ENCODE assay signal across 8 mouse cellular contexts in genomic region chr10:120882347-120883068, GRCm38 (mm10). TPM values are rescaled to one million over a fixed set of nuclear protein-coding genes. Genes with fewer than 3 reads are reported as not detected.
DNase-seq lines count a peak whose midpoint lies in the region; ATAC-seq and TF ChIP-seq lines count a peak whose summit lies in the region.

No protein-coding gene starts in this region.

- H3K4me2 ChIP-seq in hindbrain, postnatal 0 days (ENCODE audit: low read depth, low read length), result peak overlapping the region; percentile 84
- H3K4me2 ChIP-seq in liver, embryonic 13.5 days, result peak overlapping the region; percentile 48

- TF ChIP-seq POLR2A in MEL (IDR thresholded peaks at IDR 0.05; ENCODE audit: control insufficient read depth in 1 of 2, insufficient read depth in 1 of 2, low read depth in 1 of 2, low read length in 2 of 2, poor library complexity in 1 of 2), result no peak

- peak overlapping the region; percentile 23; the same call in 1 of the 2 replicates for H3K9ac ChIP-seq in MEL (ENCODE audit: control insufficient read depth, low read depth, low read length, poor library complexity, severe bottlenecking)
- H3K9ac ChIP-seq in hindbrain, postnatal 0 days (replicated peaks; ENCODE audit: low read length), result peak overlapping the region; percentile 41; the same call in 1 of the 2 replicates
- H3K9ac ChIP-seq in liver, embryonic 13.5 days, result no peak overlapping the region

- H3K27me3 ChIP-seq in MEL (ENCODE audit: control insufficient read depth in 1 of 2, insufficient read depth in 2 of 2, low read length in 2 of 2), result no peaks in the 10 kb centered on the region
- no peaks in the 10 kb centered on the region for H3K27me3 ChIP-seq in forebrain, embryonic 10.5 days (ENCODE audit: poor library complexity, severe bottlenecking)
- H3K27me3 ChIP-seq in hindbrain, postnatal 0 days (ENCODE audit: insufficient read depth, low read length), result no peaks in the 10 kb centered on the region
- peaks cover 8% of the 10 kb centered on the region; the same call in 1 of the 2 replicates for H3K27me3 ChIP-seq in liver, embryonic 13.5 days

- no peak for TF ChIP-seq EP300 in MEL (IDR thresholded peaks at IDR 0.05; ENCODE audit: low read depth in 1 of 2, low read length in 2 of 2)

- H3K27ac ChIP-seq in MEL (ENCODE audit: control insufficient read depth, low read depth, low read length), result no peak overlapping the region
- H3K27ac ChIP-seq in forebrain, embryonic 10.5 days, result peak overlapping the region; percentile 85
- peak overlapping the region; percentile 20; the same call in 1 of the 2 replicates for H3K27ac ChIP-seq in hindbrain, postnatal 0 days
- H3K27ac ChIP-seq in liver, embryonic 13.5 days, result no peak overlapping the region; the same call in 1 of the 2 replicates

- no peaks in the 10 kb centered on the region for H3K9me3 ChIP-seq in MEL (replicated peaks; ENCODE audit: insufficient read depth, low read length)
- H3K9me3 ChIP-seq in forebrain, embryonic 10.5 days, result peaks cover 4% of the 10 kb centered on the region; the same call in 1 of the 2 replicates
- no peaks in the 10 kb centered on the region for H3K9me3 ChIP-seq in hindbrain, postnatal 0 days (ENCODE audit: low read length)
- H3K9me3 ChIP-seq in liver, embryonic 13.5 days (replicated peaks), result no peaks in the 10 kb centered on the region

- peaks cover 3 to 4% of the 10 kb centered on the region in 2 experiments; a peak in 2 of 4 replicates for H3K4me1 ChIP-seq in MEL (ENCODE audit: control insufficient read depth in 1 of 2, insufficient read depth in 2 of 2, low read length in 2 of 2)
- peaks cover 30% of the 10 kb centered on the region for H3K4me1 ChIP-seq in forebrain, embryonic 10.5 days
- H3K4me1 ChIP-seq in hindbrain, postnatal 0 days (ENCODE audit: insufficient read depth, low read length), result peaks cover 7% of the 10 kb centered on the region; the same call in 1 of the 2 replicates
- no peaks in the 10 kb centered on the region for H3K4me1 ChIP-seq in liver, embryonic 13.5 days (replicated peaks)

- peak; percentile 92 for ATAC-seq in hindbrain, postnatal 0 days
- ATAC-seq in liver, embryonic 13.5 days (ENCODE audit: low read depth), result no peak
- ATAC-seq in monocyte, adult 5-6 weeks (replicated peaks; ENCODE audit: insufficient number of reproducible peaks, low FRiP score, low TSS enrichment, poor library complexity, severe bottlenecking), result peak; percentile 88

- WGBS in forebrain, embryonic 10.5 days, result 18% methylated on average over 17 of the region's 17 CpGs
- 9% methylated on average over 17 of the region's 17 CpGs for WGBS in hindbrain, postnatal 0 days
- 8% methylated on average over 17 of the region's 17 CpGs for WGBS in liver, embryonic 13.5 days (ENCODE audit: insufficient replicate concordance)

- no peak for TF ChIP-seq RAD21 in MEL (IDR thresholded peaks at IDR 0.05; ENCODE audit: low read depth, low read length)

- H3K4me3 ChIP-seq in MEL (ENCODE audit: control insufficient read depth in 1 of 2, insufficient read depth in 1 of 2, low read depth in 2 of 2, low read length in 2 of 2), result peak overlapping the region; percentile 34 to 43
- H3K4me3 ChIP-seq in forebrain, embryonic 10.5 days, result peak overlapping the region; percentile 51
- H3K4me3 ChIP-seq in hindbrain, postnatal 0 days (ENCODE audit: low read length), result peak overlapping the region; percentile 36
- H3K4me3 ChIP-seq in liver, embryonic 13.5 days (replicated peaks), result peak overlapping the region; percentile 10

- 0 out of 4 replicates have a peak, but pooled peaks cover 0 to 2% of the 10 kb centered on the region in 2 experiments for H3K36me3 ChIP-seq in MEL (ENCODE audit: control insufficient read depth in 1 of 2, insufficient read depth in 2 of 2, low read length in 2 of 2)
- peaks cover 5% of the 10 kb centered on the region for H3K36me3 ChIP-seq in forebrain, embryonic 10.5 days (replicated peaks)
- no peaks in the 10 kb centered on the region for H3K36me3 ChIP-seq in hindbrain, postnatal 0 days (ENCODE audit: insufficient read depth, low read length)
- no peaks in the 10 kb centered on the region for H3K36me3 ChIP-seq in liver, embryonic 13.5 days

- no peaks in the 10 kb centered on the region for H3K79me2 ChIP-seq in MEL (ENCODE audit: control insufficient read depth, insufficient read depth, low read length, poor library complexity)

- no peak for TF ChIP-seq CTCF in MEL (IDR thresholded peaks at IDR 0.05 in 2 of 3, conservative IDR thresholded peaks at IDR 0.05 in 1 of 3; ENCODE audit: control insufficient read depth in 1 of 3, insufficient read depth in 1 of 3, low read depth in 2 of 3, low read length in 3 of 3, poor library complexity in 1 of 3, severe bottlenecking in 1 of 3)
- no peak for TF ChIP-seq CTCF in hindbrain, postnatal 0 days (IDR thresholded peaks at IDR 0.05; ENCODE audit: low read depth)

- DNase-seq in adrenal gland, adult (ENCODE audit: inconsistent age in 2 of 2, low spot score in 1 of 2), result peak; percentile 54 to 84
- DNase-seq in adrenal gland, postnatal 4 days (ENCODE audit: low spot score in 2 of 2), result no peak
- DNase-seq in MEL (ENCODE audit: low read depth, low spot score), result peak; percentile 69
- peak; percentile 60 for DNase-seq in forebrain, embryonic 10.5 days (ENCODE audit: extremely low spot score, low spot score)
- peak; percentile 80 for DNase-seq in hindbrain, postnatal 0 days (ENCODE audit: low spot score)
- DNase-seq in liver, embryonic 13.5 days, result no peak
- DNase-seq in gastrocnemius, adult 8-10 months (ENCODE audit: low spot score in 2 of 2), result no peak

TF ChIP-seq in MEL, 35 proteins besides CTCF, POLR2A, EP300 and RAD21:
- no peak for TF ChIP-seq JUND (IDR thresholded peaks at IDR 0.05; ENCODE audit: low read depth, low read length)
- TF ChIP-seq BHLHE40 (IDR thresholded peaks at IDR 0.05; ENCODE audit: borderline replicate concordance, low read depth, low read length), result peak; percentile 65; the same call in 1 of the 2 replicates
- TF ChIP-seq USF1 (IDR thresholded peaks at IDR 0.05; ENCODE audit: low read depth, low read length), result 0 out of 2 replicates have a peak, but pooled peaks have one; percentile 45

RNA-seq across cellular contexts. Expression of gene Msrb3, which starts 16.4 kb away (rescaled TPM):
- total RNA-seq in adrenal gland, postnatal 4 days (2021), result 10 to 100 TPM; 50.9 to 55.5 TPM
- total RNA-seq in MEL (2012; rRNA removed), result 0.13 and 0.15 TPM in 2 replicates
- polyA plus RNA-seq in MEL (2012; ENCODE audit: insufficient read depth in 1 of 2, insufficient read length in 2 of 2, low read depth in 1 of 2, low replicate concordance in 2 of 2, missing spikeins in 1 of 2), result under 1 TPM in 1 of 2 experiments, not detected in 1; 0.15 TPM
- polyA plus RNA-seq in forebrain, embryonic 10.5 days (2016; fragmentation: Nextera tagmentation; extraction: Ambion mirVana), result 4.9 and 5.7 TPM in 2 replicates
- 5.6 and 5.7 TPM in 2 replicates for total RNA-seq in hindbrain, postnatal 0 days (2014; rRNA removed)
- 1.2 and 1.6 TPM in 2 replicates for polyA plus RNA-seq in hindbrain, postnatal 0 days (2015; fragmentation: Nextera tagmentation; extraction: Ambion mirVana)
- 0.82 and 1.7 TPM in 2 replicates for polyA plus RNA-seq in liver, embryonic 13.5 days (2015; fragmentation: Nextera tagmentation; extraction: Ambion mirVana)
- total RNA-seq in monocyte, adult 5-6 weeks (2017), result 0.10 TPM in 1 of 3 replicates, not detected in the others
- total RNA-seq in gastrocnemius, adult 8-10 months (2022), result 100 to 1,000 TPM; 115 to 149 (median 130) TPM

Comparison
In these comparisons a context has a peak if more than half of its experiments do, and no peak if none do; other contexts are left out.
1. DNase-seq: peak in adrenal gland, adult (2 of 2), MEL (single experiment), forebrain, embryonic 10.5 days (single experiment) and hindbrain, postnatal 0 days (single experiment); none in adrenal gland, postnatal 4 days (0 of 2), liver, embryonic 13.5 days (single experiment) and gastrocnemius, adult 8-10 months (0 of 2).
2. H3K27ac ChIP-seq: peak in forebrain, embryonic 10.5 days (single experiment) and hindbrain, postnatal 0 days (single experiment); none in MEL (single experiment) and liver, embryonic 13.5 days (single experiment).
3. Peak in every context shown above with its lines, with median percentiles within 50 percentile points of each other: H3K4me3 ChIP-seq.